Mouse (Mus musculus): ENCODE data around the gene Ect2.

Ect2 gene

DNA sequence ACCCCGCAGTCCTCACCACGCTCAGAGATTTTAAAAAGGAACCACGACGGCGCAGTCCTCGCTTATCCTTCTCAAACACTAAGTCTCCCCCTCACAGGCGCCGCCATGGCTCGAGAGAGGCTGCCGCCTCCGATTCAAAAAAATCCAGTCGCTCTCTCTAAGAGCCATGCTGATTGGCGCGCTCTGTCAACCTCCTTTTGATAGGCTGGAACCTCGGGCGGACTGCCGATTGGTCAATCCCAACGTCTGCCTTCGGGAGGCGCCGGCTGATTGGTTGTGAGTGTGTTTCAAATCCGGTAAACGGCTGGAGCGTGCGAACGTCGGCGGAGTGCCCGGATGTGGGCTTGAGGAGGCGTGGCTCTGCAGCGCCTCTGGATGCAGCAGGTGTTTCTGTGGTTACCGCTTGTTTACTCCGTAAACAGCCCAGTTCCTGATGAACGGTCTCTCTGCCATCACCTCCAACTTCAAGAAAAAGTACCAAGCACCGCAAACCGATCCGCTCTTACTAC, at the start of gene Ect2:
Ect2 (minus strand) TSS at position 178 of the 509 bp plus-strand sequence.
- in situ Hi-C loops (cut with MboI, MseI), result loop anchor here (25.0 kb wide), 1 partner anchor 1659 kb away; the partner anchor contains the start of gene Rpl22l1

DNA sequence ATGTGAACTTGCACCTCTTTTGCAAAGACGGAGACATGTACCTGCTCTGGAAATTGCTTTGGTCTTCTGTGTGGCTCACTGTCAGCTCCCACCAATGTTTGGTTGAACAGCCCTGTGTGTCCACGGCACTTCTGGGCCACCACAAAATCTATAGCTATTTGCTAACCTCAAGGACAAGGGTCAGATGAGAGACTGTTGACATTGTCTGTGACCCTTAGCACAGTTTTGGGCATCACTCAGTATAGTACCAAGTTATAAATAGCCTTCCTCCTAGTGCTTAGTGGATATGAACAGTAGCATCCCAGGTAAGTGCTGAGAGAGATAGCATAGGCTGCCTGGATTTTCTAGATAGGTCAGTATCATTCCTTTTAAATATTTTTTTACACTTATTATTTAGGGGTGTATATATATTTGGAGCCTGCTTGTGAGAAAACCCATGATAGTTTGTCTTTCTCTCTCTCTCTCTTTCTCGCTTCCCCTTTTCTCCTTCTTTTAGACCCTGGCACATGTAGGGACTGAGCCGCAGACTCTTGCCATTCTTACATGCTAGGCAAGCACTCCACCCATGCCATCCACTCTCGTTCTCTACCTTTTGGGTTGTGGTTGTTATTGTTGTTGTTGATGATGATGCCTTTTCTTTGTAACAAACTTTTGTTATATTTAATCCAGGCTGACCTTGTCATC, 48.2 kb upstream of the Ect2 start:
- in situ Hi-C loops (cut with MboI, MseI), result no loop called here

DNA sequence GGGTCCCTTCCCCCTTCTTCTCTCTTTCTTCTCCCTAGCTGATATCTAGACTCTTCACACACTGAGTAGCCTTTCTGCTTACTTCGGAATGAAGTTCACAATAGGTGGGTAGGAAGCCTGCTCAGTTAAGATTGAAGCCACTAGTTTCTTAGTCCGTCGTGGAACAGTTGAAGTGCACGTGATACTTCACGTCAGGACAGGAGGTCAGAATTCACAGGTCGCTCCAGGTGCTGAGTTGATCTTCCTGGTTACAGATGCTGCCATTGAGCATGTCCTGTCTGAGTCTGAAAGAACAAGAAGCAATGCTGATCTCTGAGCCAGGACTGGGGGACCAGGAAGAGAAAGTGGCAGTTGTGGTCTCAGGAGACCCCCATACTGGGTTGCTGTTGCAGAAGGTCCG, 45.4 kb upstream of the Ect2 start:
- in situ Hi-C loops (cut with MboI, MseI), result no loop called here

DNA sequence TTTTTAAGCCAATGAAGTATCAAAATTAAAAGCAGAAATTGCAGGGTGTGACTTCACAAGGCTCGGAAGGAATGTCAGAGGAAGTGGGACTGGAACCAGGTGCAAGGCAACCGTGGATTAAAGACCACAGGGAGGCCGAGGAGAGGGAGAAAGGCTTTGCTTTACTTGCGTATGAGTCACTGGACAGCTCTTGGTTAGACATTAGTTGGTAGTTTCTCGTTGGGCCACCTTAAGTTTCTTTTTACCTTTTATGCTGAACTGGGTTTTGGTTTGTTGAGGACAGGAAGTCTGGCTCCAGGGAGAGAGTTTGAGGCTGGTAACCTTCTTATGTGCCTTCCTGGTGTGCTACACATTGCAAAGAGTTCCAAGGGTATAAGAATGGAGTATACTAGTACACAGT, 44.1 kb upstream of the Ect2 start:
- in situ Hi-C loops (cut with MboI, MseI), result no loop called here

DNA sequence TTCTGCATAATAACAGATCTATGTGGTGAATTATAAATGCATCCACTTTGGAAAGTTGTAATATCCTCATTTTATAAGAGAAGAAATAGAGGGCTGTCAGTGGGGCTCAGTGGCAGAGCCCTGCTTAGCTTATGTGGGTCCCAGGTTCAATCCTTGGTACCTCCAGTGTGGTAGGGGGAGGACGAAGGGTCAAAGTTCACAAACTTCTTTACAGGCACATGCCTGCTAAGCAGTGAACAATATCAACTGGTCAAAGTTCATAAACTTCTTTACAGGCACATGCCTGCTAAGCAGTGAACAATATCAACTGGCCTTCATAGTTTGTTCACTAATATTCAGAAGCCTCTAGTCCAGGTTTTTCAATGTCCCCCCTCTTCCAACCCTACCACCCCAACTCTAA, 42.9 kb upstream of the Ect2 start:
- in situ Hi-C loops (cut with MboI, MseI), result no loop called here

DNA sequence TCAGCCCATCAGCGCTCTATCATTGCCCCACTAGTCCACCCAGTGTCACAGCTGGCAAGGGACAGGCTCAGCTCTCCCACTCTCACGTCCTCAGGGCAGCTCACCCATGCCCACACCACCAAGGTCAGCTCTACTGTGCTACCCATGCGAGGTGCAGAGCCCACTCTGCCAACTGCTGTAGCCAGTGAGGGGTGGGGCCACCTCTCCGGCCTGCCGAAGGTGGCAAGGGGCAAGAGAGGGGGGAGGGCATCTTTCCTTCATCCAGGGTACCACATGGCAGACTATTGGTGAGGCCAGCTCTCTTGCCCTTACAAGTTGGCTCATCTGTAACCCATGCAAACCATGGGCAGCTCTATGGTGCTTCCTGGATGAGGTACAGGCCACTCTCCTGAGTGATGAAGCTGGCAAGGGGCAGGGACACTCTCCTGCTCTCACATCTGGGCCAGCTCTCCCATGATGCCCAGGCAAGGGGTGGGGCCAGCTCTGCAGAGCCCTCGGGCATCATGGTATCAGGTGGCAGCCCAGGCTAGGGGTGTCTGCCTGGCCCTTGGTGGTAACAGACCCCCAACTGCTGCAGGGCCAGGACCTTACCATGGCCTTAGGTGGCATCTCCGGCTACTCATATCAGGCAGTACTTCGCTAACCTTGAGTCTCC, 42.0 kb upstream of the Ect2 start:
- in situ Hi-C loops (cut with MboI, MseI), result no loop called here

DNA sequence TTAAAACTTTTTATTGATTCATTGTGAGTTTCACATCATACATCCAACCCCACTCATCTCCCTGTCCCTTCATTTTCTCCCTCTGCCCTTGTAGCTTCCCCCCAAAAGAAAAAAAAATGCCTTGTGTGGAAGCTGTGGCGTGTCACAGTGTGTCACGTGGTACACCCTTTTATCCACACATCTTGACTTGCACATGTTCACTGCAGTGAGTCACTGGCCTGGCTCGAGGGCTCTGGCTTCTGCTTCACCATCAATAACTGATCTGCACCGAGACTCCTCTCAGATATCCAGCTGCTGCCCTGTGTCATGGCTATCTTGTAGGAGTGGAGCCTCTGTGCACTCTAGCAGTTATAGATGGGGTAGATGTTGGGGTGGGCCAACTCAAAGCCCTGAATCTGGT, 41.5 kb upstream of the Ect2 start:
- in situ Hi-C loops (cut with MboI, MseI), result no loop called here

DNA sequence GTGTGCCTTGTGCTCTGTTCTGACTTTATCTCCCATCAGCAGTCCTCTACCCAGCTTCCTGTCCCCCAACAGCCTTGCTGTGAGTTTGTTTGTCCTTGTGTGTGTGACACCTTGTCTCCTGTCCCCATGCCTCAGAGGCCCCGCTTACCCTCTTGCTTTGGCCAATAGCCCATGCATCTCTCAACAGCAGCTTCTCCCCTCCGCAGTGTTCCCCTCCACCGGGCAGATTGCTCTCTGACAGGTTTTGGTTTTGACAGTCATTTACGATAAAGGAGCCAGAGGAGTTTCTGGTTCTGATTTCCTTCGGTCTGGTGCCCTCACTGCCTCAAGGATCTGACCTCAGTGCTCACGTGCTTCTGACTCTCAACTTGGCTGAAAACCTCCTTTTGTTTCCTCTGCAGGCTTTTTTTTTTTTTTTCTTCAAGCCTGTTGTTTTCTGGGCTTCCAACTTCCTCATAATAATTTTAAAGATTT, 40.2 kb upstream of the Ect2 start:
- in situ Hi-C loops (cut with MboI, MseI), result no loop called here

DNA sequence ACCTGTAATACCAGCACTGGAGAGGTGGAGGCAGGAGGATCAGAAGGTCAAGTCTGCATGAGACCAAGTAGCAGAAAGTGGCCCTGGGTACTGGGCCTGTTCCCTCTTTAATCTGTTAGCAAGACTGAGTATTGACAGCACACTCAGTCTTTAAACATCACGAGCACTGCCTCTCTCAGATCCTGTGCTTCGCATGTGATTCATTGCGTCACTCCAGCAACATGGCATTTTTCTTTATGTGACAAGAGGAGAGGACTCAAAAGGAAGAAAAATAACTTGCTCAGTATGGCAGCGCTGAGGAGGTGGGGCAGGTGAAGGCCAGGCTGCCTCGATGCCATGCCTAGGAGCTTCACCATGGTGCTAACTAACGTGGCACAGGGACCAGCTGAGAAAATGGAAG, 38.2 kb upstream of the Ect2 start:
- in situ Hi-C loops (cut with MboI, MseI), result no loop called here

DNA sequence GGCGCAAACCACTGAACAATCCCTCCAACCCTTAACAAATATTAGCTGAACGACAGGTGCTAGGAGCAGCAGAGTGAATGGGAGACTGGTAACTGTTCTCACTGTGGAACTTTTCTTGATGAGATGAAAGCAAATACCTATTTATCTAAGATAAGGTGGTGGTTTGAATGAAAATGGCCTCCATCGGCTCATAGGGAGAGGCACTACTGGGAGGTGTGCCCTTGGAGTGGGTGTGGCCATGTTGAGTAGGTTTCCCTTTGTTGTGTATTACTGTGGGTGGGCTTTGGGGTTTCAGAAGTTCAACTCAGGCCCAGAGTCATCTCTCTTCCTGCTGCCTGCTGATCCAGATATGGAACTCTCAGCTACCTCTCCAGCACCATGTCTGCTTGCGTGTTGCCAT, 37.2 kb upstream of the Ect2 start:
- in situ Hi-C loops (cut with MboI, MseI), result no loop called here

DNA sequence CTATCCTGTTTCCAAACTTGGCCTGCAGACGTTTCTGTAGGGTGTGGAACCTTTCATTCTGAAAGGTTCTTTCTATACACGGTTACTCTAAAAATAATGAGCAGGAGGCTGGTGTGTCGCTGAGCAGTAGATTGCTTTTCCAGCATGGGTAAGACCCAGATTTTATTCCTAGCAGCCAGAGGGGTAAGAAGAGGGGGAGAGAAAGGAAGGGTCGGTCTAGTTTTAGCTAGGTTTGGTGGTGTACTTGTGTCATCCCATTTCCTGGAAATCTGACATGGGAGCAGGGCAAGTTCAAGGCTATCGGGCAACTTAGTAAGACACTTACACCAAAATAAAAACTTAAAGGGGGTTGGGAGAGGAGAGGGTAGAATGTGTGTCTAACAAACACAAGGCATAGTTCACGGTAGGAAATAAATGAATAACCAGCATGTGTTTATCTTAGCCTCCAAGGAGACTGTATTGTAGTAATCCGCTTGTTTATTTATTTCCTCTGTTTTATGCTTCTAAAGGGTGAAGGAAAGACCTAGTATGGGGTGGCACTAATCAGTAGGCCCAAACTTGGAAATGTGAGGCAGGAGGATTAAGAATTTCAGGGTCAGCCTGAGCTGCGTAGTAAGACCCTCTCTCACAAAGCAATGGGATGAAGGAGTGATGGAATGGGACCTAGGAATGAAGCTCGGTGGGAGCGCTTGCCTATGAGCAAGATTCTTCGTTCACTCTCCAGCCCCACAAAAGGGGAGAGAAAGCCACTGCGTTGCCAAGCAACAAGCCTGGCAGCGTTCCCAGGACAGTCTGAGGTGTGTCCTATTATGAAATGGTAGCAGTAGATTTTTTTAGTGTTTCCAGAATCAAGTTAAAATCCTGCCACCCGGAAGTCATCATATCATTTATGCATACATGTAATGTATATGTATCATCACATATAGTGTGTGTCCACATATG, 35.9 kb upstream of the Ect2 start:
- in situ Hi-C loops (cut with MboI, MseI), result no loop called here

DNA sequence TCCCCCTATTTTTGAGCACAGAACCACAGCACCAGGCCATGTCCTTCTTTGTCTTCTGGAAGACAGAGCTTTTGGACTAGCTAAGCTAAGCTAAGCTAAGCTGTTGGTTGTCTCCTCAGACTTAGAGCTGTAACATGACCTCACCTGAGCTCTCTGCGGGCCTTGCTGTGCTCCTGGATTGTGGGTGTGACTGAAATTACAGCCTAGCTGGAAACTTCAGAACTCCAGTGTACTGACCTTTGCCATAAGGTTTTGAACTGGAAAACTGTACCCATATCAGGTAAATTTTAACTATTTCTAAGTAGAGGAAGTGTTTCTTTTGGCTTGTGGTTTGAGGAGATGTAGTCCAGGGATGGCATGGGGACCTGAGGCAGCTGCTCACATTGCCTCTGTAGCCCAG, 34.7 kb upstream of the Ect2 start:
- in situ Hi-C loops (cut with MboI, MseI), result no loop called here

DNA sequence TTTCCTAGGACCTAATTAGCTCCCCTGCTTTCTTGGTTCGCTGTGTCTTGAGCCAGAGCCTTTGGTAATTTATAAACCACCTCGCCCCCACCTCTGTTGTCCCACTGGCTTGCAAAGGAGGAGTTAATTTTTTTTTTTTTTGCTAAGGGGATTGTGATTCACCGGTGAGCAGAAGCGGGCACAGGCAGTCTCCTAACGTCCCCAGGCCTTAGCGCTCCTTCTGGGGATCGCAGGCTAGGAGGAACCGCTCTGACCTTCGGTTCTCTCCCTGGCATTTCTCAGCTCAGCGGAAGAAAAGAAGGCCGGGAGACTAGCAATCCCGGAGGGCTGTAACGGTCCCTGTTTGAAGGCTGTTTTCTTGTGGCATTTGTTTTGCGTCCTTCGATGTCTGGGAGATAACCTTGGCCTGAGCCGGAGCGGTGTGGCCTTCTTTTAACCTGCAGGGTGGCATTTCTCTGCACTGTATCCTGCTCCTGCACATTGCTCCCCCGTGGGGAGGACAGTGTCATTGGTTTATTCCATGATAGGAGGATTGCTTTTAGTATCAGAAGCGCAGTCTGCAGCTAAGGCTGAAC, 30.0 kb upstream of the Ect2 start:
- in situ Hi-C loops (cut with MboI, MseI), result loop anchor here (5.0 kb wide), 1 partner anchor 59 kb away; no protein-coding TSS in a partner anchor

DNA sequence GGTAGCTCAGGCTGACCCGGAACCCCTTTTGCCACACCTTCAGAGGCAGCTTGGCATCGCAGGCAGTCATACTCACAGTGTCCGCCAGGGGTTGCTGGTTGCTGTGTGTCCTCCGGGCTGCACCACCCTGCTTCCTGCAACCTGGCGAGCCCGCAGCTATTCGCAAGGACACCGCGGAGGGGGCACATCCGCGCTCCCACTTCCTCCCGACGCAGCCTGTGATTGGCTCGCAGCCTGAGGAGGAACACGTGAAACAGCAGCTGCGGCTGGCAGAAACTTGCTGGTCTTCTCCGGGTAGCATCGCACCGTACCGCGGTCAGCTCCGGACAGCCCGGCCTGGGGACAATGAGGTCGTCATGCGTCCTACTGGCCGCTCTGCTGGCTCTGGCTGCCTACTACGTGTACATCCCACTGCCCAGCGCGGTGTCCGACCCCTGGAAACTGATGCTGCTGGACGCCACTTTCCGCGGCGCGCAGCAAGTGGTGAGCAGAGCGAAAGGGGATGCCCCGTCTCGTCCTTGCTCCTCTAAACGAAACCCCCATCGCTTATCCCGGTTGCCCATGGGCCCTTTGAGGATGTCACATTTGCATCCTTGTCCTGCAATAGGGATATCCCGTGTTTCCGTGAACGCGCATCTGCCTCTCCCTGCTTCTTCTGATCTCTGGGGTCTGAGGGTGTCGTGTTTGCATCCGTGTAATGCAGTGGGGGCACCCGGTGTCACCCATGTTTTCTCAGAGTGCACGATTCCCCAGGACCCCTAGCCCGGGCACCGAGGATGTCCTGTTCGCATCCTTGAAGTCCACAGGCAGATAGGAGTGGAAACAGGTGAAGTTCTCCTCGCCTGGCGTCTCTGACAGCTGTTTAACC, 29.3 kb upstream of the Ect2 start, which contains the start of gene Nceh1:
Nceh1 (plus strand) TSS at position 233 of the 868 bp plus-strand sequence.
- in situ Hi-C loops (cut with MboI, MseI), result loop anchor here (5.0 kb wide), 1 partner anchor 59 kb away; no protein-coding TSS in a partner anchor

DNA sequence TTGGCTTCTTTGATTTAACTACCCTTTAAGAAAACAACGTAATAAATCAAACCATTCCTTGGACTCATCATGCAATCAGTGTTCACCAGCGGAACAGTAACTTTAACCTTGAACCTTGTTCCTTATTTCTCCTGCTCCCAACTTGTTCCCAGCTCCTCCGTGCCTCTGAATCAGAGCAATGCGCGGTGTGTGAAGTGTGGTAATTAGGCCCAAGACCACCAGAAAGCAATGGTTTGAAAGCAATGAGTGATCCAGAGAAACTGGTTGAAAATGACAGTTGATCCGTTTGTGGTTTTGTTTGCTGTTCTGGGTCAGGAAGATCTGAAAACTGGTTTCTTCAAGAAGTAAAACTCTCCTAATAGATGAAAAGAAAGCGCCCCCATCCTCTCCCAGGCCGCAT, 26.0 kb upstream of the Ect2 start:
- in situ Hi-C loops (cut with MboI, MseI), result loop anchor here (5.0 kb wide), 2 partner anchors 63 to 288 kb away; no protein-coding TSS in a partner anchor

DNA sequence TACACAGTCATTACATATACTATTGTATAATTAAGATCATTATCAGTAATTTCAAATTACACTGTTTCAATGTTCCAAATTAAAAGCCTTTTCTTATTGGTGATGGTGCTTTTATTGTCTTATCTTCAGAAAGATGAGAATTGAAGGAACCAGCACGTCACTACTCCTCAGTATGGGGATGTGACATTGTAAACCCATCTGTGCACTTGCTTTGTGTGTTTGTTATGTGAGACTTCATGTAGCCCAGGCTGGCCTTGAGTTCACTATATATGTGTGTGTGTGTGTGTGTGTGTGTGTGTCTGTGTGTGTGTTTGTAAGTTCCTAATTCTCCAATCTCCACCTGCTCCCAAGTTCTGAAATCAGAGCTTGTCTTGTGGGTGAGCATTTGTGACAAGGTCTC, 16.6 kb upstream of the Ect2 start:
- in situ Hi-C loops (cut with MboI, MseI), result loop anchor here (25.0 kb wide), 1 partner anchor 1642 kb away; the partner anchor contains the start of gene Rpl22l1

DNA sequence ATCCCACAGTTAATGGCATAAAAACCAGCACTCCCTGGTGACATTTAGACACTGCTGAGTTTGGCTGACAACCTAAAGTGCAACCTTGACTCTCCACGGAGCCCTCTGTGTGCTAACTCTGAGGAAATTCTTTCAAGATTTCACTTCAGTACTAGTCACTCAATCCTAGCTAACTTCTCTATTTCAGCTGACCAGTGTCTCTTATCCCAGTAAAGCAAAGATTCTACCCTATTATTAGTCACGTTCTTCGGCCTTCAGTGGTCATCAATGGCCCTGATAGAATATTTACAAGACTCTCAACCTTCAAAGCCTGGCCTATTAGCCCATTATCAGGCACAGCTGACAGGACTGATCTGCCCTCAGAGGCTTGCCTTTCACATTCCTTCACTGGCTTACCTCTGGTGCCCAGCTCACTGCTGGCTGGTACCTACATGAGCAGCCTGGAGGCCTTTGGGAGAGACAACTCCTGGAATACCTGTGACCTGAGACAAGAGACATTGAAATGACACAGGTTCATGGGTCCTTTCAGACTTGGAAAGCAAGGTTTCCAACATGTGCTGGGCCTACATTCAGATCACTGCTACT, 11.9 kb upstream of the Ect2 start:
- in situ Hi-C loops (cut with MboI, MseI), result loop anchor here (25.0 kb wide), 1 partner anchor 1647 kb away; the partner anchor contains the start of gene Rpl22l1

DNA sequence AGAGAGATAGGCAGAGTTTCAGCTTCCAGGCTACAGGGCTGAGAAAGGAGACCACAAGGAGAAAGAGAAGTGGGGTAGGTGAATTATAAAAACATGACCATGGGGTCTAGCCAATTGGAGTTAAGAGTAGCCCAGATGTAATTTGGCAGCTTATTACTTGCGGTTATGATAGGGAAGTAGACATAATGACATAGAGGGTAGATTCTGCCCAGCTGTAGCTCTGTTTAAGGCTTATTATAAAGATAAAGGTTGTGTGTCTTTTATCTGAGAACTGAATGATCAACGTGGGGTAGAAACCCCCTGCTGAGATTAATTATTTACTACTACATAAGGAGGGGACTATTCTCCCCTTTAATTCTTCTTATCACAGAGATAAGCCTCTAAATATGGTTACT, 8.7 kb upstream of the Ect2 start:
- in situ Hi-C loops (cut with MboI, MseI), result loop anchor here (25.0 kb wide), 1 partner anchor 1650 kb away; the partner anchor contains the start of gene Rpl22l1

DNA sequence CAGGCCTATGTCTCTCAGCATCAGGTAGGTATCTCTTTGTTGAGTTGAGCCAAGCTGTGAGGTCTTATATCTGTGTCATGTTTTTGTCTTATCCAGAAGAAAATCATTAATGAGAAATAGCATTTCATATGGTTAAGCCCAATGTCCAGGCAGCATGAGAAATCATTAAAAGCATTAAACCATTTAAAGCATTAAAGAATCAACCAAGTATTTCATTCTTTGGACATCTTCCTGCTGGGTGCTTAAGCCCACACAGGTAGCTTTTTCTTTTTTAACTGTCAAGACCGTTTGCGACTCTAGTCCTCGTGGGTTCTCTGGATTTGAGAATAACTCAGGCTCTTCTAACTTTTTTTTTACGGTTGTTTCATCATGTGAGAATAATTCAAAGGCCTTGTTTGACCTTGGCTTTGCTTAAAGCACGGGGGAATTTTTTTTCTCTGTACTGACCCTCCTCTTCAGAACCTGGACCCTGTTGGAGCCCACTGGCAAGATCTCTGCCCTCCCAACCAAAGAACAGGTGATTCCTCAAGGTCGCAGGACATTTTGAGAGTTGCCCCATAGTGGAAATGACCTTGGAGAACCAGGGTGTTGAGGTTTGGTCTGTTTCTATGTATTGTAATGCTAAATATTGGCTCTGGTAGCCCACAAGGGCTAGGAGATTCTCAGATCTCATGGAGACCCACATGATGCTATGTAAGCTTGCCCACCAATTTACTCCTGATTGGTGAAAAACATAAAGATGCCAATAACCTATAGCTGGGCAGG, 8.1 kb upstream of the Ect2 start:
- in situ Hi-C loops (cut with MboI, MseI), result loop anchor here (25.0 kb wide), 1 partner anchor 1650 kb away; the partner anchor contains the start of gene Rpl22l1
